Mouse (Mus musculus): Measurements from ENCODE around the gene Card19.

DNA sequence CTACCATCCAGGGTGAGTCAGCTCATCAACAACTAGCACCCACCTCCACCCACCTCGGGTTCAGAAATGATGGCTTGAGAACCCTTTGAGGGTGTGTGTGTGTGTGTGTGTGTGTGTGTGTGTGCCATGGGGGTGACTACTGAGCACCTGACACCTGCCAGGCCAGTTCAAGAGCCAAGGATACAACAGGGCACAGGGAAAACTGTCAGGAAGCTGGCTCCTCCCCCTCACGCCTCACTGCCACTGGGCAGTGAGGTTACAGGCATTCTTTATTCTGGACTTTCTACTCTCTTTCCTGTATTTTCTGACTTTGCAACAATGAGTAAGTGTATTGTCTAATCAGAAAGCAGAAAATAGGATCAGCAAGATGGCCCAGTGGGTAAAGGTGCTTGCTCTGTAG, 33.8 kb upstream of the Card19 start:
- TF ChIP-seq CTCF (IDR thresholded peaks at IDR 0.05; ENCODE audit: low read depth) (no peak), EP300 (IDR thresholded peaks at IDR 0.05; ENCODE audit: low read depth) (no peak)
